Mouse (Mus musculus) left cerebral cortex, postnatal 4 days (tissue): ENCODE results near the gene Poldip3. TPM values are rescaled to one million over a fixed set of nuclear protein-coding genes. Genes with fewer than 3 reads are reported as not detected.

Experiments used
- DNase-seq: peaks from one replicate; pipeline ENCODE4 v3.0.0-alpha.2; 2022
- intact Hi-C: fragments of 180-260 bp; cut with DNase I; formaldehyde crosslinking; loops from one replicate; pipeline ENCODE4 v1.15.1; 2025
- total RNA-seq, 2 experiments: library from RNA; stranded (reverse); gene quantifications; 2 replicates each; pipeline ENCODE4 v1.2.3; 2021

Gene Poldip3
- total RNA-seq, 2 experiments from 2014 or later = 92.9 to 94.2 TPM

DNA sequence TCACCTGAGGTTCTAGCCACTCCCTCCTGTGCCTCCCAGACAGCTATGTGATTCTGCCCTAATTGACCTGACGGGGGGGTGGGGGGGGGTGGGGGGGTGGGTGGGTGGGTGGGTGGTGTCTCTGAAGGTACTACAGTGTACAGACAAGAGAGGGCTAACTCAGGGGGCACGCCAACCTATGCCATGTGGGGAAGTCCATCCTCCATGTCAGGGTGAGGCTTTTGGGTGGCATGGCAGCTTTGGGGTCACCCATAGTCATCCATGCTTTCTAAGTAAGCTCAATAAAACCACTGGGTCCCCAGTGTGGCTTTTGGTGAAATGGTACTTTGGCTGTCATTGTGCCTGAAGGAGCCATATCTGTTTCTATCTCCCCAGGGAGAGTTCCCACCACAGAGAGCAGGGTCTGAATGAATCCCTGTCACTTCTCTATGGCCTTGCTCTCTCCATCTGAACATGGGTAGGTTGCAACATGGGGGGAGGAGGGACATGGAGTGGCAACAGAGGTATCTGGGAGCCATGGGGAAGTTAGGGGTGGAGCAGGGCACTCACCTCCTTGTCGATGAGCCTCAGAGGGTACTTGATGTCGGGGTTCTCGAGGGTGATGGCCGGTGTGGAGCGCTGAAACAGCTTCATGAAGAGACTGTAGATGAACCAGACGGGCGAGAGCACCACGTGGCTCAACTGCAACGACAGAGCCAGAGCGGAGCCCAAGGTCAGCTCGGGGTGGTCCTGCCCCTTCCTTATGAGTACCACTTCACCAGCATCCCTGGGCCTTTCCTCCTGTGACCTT, 16.5 kb upstream of the Poldip3 start:
- intact Hi-C loops = no loop called here
- no peak for DNase-seq

DNA sequence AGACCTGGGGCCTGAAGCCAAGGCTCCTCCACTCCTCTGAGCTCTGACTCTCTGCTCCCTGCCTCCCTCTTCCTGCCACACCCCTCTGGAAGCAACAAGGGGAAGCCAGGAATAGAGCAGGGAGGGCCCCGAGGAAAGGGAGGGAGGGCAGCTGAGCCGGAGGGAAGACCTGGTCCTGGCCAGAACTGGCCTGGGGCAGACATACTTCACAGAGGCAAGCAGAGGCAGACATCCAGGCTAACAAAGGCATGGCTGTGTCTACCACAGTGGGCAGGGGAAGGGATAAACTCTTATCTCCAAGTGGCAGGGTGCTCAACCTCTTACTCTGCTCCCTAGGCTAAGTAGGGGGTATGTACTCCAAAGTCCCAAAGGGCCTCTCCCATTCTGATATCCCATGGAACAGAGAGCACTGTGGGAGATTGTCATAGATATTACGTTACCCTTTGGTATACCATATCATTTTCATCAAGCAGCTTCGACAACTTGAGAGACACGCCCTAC, 15.8 kb upstream of the Poldip3 start:
- DNase-seq = no peak
- intact Hi-C loops = no loop called here

DNA sequence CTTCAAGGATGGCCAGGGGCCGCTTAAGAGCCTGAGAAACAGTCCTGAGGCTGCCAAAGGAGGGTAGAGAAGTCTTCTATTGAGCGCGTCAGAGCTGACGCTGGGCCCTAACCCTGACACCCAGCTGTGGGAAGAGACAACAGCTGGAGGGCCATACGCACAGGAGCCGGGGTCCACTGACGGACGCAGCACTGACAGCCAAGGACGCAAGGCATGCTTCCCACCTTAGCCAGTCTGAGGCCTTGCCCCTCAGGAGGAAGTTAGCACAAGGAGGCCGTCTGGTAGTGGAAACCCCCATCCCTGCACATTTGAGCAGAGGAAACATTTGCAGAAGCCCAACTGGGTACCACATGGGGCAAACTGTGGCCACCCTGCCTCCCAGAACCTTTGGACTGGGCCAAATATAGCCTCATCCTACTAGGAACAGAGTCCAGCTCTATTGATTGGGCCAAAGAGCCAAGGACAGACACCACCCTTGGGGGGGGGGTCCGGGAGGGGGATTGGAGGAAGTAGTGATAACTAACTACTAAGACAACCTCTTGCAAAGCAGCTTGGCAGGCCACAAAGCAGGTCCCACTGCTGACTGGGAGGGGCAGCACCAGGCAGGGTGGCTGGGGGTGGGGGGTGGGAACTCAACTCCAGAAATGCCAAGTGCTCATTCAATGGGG, 13.8 kb upstream of the Poldip3 start:
- no peak for DNase-seq
- intact Hi-C loops = no loop called here

DNA sequence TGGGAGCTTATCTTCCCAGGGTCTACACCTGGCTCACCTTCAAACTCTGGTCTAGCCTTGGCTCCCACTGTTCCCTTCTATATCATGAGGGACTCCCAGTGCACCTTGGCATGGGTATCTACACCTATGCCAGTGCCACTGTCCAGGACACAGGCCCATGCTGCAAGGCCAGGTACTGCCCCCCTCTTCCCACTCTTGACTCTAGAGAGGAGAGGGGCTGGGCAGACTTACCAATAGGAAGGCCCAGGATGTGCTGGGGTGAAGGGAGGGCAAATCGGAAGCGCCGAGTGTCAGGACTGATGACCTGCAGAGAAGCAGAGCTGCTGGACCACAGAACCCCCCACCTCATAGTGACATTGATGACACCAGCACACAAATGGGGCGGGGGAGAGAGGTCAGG, 12.8 kb upstream of the Poldip3 start:
- intact Hi-C loops = no loop called here
- DNase-seq = no peak

DNA sequence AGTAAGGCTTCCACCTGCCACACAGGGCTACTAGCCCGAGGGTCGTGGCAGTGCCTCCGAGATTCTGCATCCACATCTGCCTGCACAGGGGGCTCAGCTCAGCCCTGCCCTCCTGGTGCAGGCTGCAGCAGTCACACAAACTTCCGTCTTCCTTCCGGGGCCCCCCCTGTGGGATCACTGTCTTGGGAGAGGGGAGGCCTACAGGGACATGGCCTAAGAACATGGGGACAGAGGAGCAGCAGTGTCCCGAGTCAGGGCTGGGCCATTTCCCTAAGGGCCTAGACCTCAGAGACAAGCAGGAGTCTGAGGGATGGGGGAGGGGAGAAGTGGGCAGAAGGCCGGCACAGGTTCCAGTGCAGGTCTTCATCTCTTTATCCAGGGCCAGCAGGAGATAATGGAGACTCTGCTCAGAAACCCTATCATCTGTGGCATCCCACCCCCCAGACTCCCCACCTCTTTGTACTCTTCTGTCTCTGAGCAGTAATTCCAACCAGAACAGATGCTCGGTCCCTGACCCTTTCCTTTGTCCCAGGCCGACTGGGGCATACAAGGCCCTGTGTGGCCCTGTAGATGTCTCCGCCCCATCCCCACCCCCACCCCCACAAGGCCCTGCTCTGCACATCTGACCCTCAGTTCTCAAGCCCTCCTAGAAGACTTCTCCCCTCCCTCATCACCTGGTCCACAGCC, 12.0 kb upstream of the Poldip3 start:
- no peak for DNase-seq
- intact Hi-C loops = no loop called here

DNA sequence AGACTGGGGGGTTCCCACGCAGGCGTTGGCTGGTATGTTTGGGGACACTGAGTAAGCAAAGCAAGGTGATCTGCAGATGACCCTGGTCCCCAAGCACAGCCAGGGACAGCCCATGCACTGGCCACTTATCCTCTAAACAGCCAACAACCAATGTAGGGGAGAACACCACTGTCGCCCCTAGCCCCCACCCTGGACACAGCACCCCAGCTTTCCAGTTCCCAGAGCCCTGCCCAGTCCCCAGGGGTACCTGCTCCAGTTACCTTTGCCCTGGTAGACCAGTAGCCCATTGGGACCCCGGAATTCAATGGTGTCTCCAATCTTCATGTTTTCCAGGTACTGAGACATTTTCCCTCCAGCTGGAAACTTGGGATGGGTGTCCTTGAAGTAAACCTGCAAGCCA, 11.4 kb upstream of the Poldip3 start:
- intact Hi-C loops = no loop called here
- no peak for DNase-seq

DNA sequence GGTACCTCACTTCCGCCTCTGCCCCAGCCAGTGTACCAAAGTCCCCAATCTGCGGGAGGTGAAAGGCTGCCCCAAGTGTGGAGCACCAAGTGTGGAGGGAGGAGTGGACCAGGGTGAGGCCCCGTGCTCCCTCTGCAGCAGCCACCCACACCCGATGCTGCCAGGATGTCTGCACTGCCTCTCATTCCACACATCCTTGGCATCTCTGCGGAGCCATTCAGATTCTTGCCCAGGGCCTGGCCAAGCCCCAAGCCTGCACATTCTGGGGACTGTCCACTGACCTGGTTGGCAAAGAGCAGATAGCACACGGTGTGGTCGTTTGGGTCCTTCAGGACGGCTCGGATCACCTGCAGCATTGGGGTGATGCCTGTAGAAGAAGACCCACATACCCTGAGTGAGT, 10.6 kb upstream of the Poldip3 start:
- DNase-seq = no peak
- intact Hi-C loops = no loop called here

DNA sequence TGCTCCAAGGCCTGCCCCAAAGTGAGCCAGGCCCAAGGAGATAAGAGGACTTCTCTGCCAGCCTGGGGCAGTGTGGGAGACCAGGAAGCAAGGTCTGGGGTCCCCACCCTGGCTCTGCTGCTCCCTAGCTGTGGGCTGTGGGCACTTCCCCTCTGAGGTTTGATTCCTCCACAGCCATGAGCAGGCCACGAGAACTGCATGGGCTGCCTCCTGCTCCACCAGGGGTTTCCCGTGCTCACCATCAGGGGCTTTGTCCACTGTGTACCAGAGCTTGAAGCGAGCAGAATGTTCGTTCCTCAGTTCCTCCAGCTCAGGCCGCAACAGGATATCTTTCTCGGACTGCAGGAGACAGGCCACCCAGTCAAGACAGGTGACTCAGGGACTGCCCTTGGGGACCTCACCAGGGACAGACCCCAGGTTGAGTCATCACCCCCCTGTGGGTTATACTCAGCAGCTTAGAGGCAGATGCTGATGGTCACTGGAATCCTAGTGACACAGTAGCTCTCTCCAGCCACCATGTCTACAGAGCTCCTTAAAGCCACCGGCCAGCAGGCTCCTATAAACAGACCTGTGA, 9.5 kb upstream of the Poldip3 start:
- intact Hi-C loops = no loop called here
- no peak for DNase-seq

DNA sequence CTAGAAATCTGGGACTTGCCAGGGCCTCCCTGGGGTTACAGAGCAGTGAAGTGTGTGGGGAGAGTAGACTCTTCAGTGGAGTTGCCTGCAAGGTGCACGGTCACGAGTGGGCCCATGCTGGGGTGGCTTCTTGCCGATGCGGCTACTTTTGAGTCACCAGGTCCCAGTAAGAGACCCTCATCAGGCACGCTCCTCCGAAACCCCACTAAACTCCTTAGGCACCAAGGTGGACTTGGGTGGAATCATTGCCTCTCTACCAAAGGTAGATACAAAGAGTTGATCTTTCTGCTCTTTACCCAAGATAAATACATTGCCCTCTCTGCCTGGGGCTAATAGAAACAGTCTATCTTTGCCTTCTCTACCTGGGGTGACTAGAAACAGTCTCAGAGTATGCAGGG, 8.5 kb upstream of the Poldip3 start:
- no peak for DNase-seq
- intact Hi-C loops = no loop called here

DNA sequence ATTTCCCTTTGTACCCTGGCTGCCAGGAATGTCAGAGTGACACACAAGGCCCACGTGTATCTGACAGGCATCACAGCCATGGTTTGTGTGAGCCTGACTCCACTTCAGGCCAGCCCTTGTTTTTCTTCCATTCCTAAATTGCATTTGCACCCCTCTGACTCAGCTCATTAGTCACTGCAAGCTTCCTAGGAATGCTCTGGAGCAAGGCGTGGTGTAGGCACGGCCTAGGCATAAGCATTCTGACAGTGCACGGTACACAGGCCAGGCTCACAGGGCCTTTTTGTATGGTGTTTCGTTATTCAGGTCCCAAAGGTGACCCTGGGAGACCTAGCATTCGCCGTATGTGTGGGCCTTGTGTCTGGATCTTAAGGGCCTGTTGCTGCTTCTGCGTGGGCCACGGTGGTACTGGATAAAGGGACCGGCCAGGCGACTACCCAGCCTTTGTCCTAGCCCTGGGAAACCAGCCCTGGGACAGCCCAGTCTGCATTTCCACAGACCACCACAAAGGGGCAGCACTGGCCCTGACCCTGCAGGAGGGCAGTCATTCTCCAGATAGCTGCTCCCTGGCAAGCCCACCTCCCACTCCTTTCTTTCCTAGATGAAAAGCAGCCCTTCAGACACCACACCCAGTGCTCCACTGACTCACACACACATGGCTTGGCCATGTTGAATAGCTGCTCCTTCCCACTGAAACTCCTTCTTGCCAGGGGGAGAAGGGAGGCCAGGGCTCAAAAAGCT, 7.9 kb upstream of the Poldip3 start:
- DNase-seq = peak; percentile 52
- intact Hi-C loops = no loop called here

DNA sequence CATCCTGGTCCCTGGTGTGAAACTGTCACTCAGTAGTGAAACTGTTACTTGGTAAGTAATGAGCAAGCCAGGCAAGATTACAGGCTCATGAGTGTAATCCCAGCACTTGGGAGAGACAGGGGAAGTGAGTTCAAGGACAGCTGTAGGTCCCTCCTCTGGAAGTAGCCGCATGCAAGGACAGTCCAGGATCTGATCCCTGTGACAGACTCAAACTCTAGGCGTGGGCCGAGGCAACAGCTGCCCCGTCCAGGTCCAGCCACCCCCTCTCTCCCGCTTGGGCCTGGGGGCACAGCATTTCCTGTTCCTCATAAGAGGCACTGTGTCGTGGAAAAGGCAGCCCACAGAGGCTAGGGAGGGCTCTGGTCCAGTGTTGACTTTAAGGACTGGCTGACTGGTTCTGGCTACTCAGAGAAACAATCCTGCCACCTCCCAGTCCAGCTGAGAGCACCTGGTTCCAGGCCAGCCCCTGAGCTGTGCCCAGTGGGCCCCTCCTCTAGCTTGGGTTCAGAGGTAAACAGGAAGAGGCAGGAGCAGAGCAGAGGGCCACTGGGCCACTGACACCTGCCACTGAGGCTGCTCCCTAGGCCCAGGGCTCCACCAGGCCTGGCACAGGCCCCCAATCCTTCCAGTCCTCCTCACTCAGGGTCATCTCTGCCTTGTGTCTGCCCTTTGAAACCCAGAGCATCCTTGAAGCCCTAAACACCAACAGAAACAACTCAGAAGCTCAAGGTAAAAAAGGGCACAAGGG, 6.7 kb upstream of the Poldip3 start:
- intact Hi-C loops = no loop called here
- DNase-seq = no peak

DNA sequence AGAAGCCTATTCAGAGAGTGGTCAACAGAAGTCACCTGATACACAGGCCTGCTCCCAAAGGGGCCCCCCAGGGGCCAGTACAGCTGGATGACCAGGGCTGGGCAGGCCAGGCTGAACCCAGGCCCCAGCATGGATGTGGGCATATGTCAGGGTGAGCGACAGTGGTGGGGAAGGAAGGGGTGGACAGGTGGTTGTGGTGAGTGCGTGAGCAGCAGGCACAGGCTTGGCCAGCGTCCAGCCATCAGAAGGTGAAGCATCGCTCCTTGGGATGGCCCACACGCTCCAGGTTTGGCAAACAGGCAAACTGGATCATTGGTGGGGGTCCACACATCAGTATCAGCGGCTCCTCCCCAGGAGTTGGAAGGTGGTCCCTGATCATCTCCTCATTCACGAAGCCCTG, 5.1 kb upstream of the Poldip3 start:
- intact Hi-C loops = no loop called here
- no peak for DNase-seq

DNA sequence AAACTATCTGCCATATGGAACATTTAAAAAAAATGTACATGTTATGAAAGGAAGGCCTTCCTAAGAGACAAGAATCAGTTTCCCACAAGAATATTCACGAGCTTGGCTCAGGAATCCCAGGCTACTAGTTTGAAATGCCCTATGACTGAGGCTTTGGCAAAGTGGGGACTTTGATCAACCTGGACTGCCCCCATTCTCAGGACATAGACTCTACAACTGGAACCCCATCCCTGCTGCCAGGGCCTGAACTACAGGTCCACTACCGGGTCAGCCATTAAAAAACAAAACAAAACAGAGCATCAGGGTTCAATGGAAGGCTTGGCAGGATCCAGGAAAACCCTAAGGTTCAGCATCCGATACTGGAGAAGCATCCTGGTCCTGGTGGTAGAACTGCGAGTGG, 1.5 kb upstream of the Poldip3 start:
- intact Hi-C loops = no loop called here
- no peak for DNase-seq

DNA sequence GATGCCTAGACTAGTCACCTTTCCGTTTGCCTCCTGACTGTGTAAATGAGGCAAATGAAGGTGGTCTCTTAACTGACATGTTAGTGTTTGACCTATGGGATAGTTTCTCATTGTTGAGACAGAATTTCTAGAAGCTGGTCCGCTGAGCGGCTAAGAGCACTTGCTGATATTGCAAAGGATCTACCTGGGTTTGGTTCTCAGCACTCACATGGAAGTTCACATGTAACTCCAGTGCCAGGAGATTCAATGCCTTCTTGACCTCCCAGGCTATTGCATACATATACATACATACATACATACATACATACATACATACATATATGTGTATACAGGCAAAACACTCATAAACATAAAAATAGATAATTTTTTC, 874 bp upstream of the Poldip3 start:
- DNase-seq = no peak
- intact Hi-C loops = no loop called here

DNA sequence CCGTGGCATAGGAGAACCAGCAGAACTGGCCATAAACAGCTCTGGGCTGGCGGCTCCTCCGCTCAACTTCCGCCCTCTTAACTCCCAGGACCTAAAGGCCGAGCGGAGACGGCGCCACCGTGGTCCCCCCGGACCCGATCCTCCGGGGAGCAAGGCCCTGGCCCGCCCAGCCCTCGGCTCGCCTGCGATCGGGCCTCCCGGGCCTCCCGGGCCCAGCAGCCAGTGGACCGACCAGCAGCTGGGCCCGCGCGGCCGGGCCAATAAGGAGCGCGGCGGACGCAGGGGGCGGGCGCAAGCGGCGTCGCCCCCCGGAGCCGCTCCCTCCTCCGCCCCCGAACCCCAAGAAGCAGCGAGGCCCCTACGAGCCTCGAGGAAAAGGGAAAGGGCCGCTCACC, 386 bp downstream of the Poldip3 start:
- intact Hi-C loops = loop anchor here (2.0 kb wide), 1 partner anchor 26 kb away; the partner anchor contains the start of gene Rrp7a
- DNase-seq = no peak

DNA sequence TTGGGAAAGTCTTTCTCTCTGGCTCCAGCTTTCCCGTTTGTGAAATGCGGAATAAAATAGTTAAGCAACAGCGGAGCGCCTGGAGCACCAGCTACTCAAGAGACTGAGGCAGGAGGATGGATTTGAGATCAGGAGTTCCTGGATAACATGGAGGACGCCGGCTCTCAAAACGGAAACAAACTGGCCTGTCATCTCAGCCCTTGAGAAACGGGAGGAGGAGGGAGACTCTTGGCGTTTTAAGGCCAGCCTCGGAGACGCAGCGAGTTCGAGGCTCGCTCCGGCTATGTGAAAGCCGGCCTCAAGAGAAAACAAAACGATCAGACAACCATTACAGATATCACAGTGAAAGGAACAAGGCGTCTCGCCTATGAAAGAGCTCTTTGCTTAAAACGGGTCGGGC, 789 bp downstream of the Poldip3 start:
- DNase-seq = no peak

DNA sequence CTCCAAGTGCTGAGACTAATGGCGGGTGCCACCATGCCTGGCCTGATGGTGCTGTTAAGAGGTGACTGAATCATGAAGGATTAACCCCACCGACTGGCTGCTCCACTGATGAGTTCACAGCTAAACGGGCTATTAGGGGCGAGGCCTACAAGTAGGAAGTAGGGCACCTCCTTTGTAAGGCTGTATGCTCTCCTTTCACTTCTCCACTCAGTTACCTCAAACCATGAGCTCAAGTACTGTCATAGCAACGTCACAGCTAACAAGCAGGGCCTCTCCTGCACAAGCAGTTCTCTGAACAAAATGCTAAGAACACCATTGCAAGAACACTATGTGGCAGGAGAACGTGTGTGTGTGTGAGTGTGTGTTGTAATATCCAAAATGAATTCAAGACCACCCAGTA, 3.6 kb downstream of the Poldip3 start:
- DNase-seq = no peak
- intact Hi-C loops = no loop called here

More for the DNA sequence above, 789 bp downstream of the Poldip3 start:
- intact Hi-C loops = loop anchor here (2.0 kb wide), 1 partner anchor 26 kb away; the partner anchor contains the start of gene Rrp7a

DNA sequence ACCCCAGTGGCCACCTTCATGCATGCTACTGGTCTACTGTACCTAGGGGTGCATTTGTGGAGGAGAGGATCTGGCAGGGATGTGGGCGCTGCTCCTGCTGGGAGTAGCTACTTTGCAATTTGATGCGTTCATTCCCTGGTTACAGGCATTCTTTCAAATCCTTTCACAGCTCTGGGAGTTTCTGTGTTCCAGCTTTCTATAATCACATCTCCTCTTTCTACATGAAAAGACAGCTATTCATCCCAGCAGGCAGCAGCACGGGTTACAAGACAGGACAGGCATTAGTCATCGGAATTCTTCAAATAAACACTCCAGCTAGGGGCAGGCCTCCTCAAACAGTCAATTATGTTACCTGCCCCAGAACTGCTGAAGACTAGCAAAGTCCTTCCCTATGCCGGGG, 6.3 kb downstream of the Poldip3 start:
- intact Hi-C loops = no loop called here
- DNase-seq = no peak

DNA sequence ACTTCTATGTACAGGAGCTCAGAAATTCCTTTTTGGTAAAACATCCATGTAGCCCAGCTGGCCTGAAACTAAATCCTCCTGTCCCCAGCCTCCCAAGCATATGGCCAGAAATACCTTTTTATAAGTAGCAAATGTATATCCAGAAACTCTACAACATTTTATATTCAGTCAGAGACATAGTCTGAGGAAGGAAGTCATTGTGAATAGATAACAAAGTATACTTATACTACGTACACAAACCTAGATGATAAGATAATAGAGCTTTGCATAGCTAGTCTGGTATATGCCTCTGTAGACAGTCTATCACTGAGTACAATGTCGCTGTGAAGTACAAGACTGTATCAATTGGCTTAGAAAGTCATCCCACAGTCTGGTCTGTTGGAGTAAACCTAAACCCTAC, 13.5 kb downstream of the Poldip3 start:
- DNase-seq = no peak
- intact Hi-C loops = no loop called here

DNA sequence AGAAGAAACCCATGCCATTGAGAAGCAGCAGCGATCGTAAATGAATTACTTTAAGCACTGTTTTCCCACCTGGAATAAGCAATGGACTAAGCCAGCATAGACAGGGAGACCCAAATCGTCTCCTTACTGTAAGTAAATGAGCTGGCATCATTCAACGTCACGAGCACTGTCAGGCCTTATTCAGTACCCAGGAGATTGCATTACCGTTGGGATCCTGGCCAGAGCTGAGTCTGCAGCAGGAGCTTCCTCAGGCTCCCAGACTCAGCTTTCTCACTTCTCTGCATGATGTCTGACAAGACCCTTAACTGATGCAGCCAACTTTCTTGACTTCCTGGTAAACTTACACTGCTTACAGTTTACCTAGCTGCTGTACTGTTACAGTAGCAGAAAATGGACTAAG, 14.5 kb downstream of the Poldip3 start:
- intact Hi-C loops = no loop called here
- no peak for DNase-seq
